Mouse (Mus musculus): ENCODE results near the gene Nup62.
"Not testable (repeated sequence)": the region's sequence is repeated elsewhere in the genome, so short reads cannot be mapped to it uniquely, and the experiment has no call there.

Gene Nup62

GRCm38 (mm10) chr7:44863982-44864494 is 48.1 kb downstream of the Nup62 start:
- no peak for DNase-seq (ENCODE audit: low read depth)

GRCm38 (mm10) chr7:44864595-44865542 is 49.0 kb downstream of the Nup62 start:
- peak; percentile 42 for DNase-seq (ENCODE audit: low read depth)

GRCm38 (mm10) chr7:44866276-44867009 is 50.6 kb downstream of the Nup62 start:
- DNase-seq (ENCODE audit: low read depth) = peak; percentile 92

GRCm38 (mm10) chr7:44867010-44867702 is 51.3 kb downstream of the Nup62 start:
- DNase-seq (ENCODE audit: low read depth) = peak; percentile 34

GRCm38 (mm10) chr7:44867802-44868201 is 51.9 kb downstream of the Nup62 start:
- no peak for DNase-seq (ENCODE audit: low read depth)

- peak; percentile 45 for DNase-seq (ENCODE audit: low read depth)
Observed at GRCm38 (mm10) chr7:44868465-44868864, 52.6 kb downstream of the Nup62 start.

GRCm38 (mm10) chr7:44868919-44869696 is 53.2 kb downstream of the Nup62 start:
- peak; percentile 61 for DNase-seq (ENCODE audit: low read depth)

- peak; percentile 99 for DNase-seq (ENCODE audit: low read depth)
Observed at GRCm38 (mm10) chr7:44869697-44870528, 54.0 kb downstream of the Nup62 start, which contains the start of gene Ptov1. Ptov1 (minus strand) TSS chr7:44869788.

- DNase-seq (ENCODE audit: low read depth) = no peak
Observed at GRCm38 (mm10) chr7:44870614-44871013, 54.7 kb downstream of the Nup62 start.

GRCm38 (mm10) chr7:44871181-44871580 is 55.3 kb downstream of the Nup62 start:
- no peak for DNase-seq (ENCODE audit: low read depth)

GRCm38 (mm10) chr7:44871774-44872173 is 55.9 kb downstream of the Nup62 start:
- not testable (repeated sequence) for DNase-seq (ENCODE audit: low read depth)

- no peak for DNase-seq (ENCODE audit: low read depth)
Observed at GRCm38 (mm10) chr7:44877833-44878232, 61.9 kb downstream of the Nup62 start.

Measured in 416B (cell line).